Mouse (Mus musculus): ENCODE measurements at regions not wholly inside any gene's neighbourhood (a gene's known extent, or its start where the extent isn't known, plus 50 kb on each side); places are given as distances from the start of the nearest gene placed in this dataset.

- no peak for DNase-seq (ENCODE audit: extremely low read depth, low read depth)
Observed at GRCm38 (mm10) chr9:71058655-71059054, 106.6 kb upstream of the Lipc start.

DNA sequence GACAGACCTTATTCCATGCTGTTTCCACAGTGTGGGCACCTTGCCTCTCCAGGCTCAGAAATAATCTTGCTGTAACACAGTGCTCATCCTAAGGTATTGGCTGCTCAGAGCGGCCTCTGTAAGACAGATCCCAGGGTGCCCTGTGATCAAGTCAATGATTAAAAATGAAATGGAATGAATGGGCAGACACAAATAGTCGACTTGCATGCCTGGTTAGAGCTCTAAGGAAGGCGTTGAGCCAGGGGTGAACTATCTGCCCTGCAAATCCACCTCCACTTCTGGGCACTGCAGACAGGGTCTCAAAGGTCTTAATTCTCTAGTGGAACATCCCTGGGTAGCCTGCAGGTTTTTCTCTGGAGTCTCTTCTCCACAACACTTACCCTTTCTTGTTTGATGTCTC is 104.8 kb upstream of the Lipc start:
- DNase-seq (ENCODE audit: extremely low read depth, low read depth), result no peak

GRCm38 (mm10) chr9:71043899-71044298 is 91.9 kb upstream of the Lipc start:
- no peak for DNase-seq (ENCODE audit: extremely low read depth, low read depth)

GRCm38 (mm10) chr9:71035286-71035685 is 83.3 kb upstream of the Lipc start:
- DNase-seq (ENCODE audit: extremely low read depth, low read depth), result no peak

DNA sequence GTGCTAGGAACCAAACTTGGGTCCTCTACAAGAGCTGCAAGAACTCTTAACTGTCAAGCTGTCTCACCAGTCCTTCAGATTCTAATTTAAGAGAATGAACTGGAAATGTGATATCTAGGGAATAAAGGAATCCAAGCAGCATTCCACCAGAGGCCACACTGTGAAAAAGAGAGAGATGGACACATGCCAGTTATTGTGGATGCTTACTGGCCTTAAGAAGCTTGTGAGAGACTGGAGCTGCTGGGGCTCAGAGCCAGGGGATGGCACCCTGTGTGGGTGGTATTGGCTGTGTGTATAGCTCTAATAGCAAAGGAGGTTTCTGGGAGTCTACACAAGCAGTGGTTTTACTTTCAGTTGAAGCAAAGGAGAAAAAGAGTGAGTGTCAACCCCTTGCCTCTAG is 80.1 kb upstream of the Lipc start:
- no peak for DNase-seq (ENCODE audit: extremely low read depth, low read depth)

- no peak for DNase-seq (ENCODE audit: extremely low read depth, low read depth)
Observed at GRCm38 (mm10) chr9:71030203-71030921, 78.3 kb upstream of the Lipc start.

DNA sequence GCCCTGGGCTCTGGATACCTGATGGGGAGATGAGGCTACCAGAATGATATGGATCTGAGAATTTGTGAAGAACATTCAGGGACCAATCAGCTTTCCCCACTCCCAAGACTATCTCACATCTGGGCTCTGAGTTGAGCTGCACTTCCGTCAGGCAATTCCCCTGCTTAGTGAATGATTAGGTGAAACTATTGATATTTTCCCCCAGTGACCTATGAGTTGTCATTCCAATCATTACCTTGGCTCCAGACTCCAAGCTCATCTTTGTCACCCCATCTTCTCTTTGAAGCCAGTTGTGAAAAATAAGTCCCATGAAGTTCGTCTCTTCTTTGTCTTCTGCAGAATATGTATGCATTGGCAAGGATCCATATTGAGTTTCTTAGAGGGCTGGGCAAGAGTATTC is 76.1 kb upstream of the Lipc start:
- DNase-seq (ENCODE audit: extremely low read depth, low read depth), result no peak

DNA sequence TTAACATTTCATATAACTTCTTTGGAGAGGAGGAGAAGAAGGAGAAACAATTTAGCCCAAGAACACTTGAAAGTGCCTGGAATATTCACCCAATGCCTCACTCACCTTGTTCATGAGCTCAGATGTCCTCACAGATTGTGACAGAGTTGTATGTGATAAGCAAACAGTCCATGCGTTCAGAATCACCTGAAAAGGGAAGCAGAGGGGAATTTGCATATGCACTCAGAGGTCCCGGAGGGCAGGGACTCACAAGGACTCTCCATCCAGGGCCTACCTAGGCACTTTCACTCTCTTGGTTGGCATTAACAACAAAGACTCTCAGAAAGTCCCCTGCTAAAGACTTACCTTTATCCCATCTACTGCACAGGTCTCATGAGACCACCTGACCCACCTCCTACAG is 75.6 kb upstream of the Lipc start:
- DNase-seq (ENCODE audit: extremely low read depth, low read depth), result no peak

DNA sequence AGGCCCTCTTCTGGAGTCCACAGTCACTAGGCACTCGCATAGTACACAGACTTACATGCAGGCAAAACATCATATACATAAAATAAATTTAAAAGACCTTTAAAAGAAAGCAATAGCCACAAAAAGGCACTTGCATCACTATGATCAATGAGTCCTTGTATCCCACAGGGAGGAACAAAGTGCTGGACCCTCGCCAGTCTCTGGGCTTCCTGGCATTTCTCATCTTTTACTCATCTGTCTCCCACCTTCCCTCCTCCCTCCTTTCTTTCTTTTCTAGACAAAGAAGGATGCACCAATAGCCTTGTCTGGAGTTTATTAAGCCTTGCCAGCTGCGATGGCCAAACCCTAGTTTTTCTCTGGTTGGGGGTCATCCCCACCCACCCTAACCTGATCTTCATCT is 73.2 kb upstream of the Lipc start:
- DNase-seq (ENCODE audit: extremely low read depth, low read depth), result no peak

GRCm38 (mm10) chr9:71018206-71018605 is 66.2 kb upstream of the Lipc start:
- DNase-seq (ENCODE audit: extremely low read depth, low read depth), result no peak

- peak; percentile 2 for DNase-seq (ENCODE audit: extremely low read depth, low read depth)
Observed at GRCm38 (mm10) chr9:71017396-71018179, 65.6 kb upstream of the Lipc start.

GRCm38 (mm10) chr9:71015942-71016341 is 63.9 kb upstream of the Lipc start:
- peak; percentile 3 for DNase-seq (ENCODE audit: extremely low read depth, low read depth)

- no peak for DNase-seq (ENCODE audit: extremely low read depth, low read depth)
Observed at GRCm38 (mm10) chr9:71015400-71015799, 63.4 kb upstream of the Lipc start.

- DNase-seq (ENCODE audit: extremely low read depth, low read depth), result no peak
Observed at GRCm38 (mm10) chr9:71012399-71012798, 60.4 kb upstream of the Lipc start.

DNA sequence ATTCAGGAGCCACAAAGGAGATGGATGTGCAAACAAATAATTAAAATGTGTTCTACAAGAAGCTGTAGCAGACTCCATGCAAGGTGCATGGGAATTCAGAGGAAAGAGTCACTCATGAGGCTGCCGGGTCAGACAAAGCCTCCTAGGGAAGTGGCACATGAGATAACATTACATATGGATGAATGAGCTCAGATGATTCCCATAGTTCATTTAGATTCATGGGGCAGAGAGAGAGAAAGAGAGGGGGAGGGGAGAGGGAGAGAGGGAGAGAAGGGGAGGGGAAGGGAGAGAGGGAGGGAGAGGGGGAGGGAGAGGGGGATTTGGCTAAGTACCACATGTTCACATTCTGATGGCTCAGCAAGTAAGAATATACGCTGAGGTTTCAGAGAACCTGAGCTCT is 52.6 kb upstream of the Lipc start:
- DNase-seq (ENCODE audit: extremely low read depth, low read depth), result no peak
